Mouse (Mus musculus): Measurements from ENCODE around the gene Satb2.
A peak's percentile ranks its signal among the peaks of the same experiment; 100 is the strongest.

DNA sequence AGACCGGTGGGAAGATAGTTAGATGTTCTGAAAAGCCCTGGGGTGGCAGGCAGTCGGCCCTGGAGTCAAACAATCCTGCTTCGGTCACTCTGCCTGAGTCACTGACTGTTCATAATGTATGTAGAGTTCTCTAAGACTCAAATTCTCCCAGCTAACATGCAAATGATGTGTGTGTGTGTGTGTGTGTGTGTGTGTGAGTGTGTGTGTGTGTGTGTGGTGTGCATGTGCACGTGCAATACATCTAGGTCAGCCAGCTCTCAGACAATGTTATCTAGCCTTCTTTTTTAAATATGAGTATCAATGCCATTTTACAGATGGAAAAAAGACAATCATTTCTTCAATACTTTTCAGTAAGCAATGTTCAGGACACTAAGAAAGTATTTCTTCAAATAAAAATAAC is 26.5 kb downstream of the Satb2 start:
- TF ChIP-seq MYC (IDR thresholded peaks at IDR 0.05; ENCODE audit: low read depth, low read length) (no peak), CTCF (conservative IDR thresholded peaks at IDR 0.05 in 1 of 2, IDR thresholded peaks at IDR 0.05 in 1 of 2; ENCODE audit: low read depth in 2 of 2, low read length in 2 of 2) (no peak), BHLHE40 (IDR thresholded peaks at IDR 0.05; ENCODE audit: low read depth, low read length) (peak; percentile 91), JUN (IDR thresholded peaks at IDR 0.05; ENCODE audit: insufficient read depth, low read depth, low read length) (no peak)

Measured in CH12.LX (cell line).